Comparison of ENCODE assay signal across 24 mouse cellular contexts in genomic region chr12:3239544-3239943, GRCm38 (mm10).
DNase-seq lines count a peak whose midpoint lies in the region; ATAC-seq and TF ChIP-seq lines count a peak whose summit lies in the region.
"Had no signal": no experiment of that assay in that cellular context is flagged by ENCODE, and none has a peak within 500 bp of the region (broad histone marks: within the 10 kb centered on the region; RNA-seq: fewer than 3 reads in every experiment).

No protein-coding gene starts in this region.

- peak; percentile 85 for DNase-seq in heart, adult 11 months
- no peak for DNase-seq in MEL (ENCODE audit: low read depth, low spot score)
- peak; percentile 20 for DNase-seq in naive thymus-derived CD4-positive, alpha-beta T cell, adult 2 months (ENCODE audit: low read depth)
- no peak for DNase-seq in left cerebral cortex, adult 18-20 months (ENCODE audit: low spot score in 2 of 2)
- DNase-seq: adrenal gland, adult 8-10 months; adrenal gland, postnatal 25 days; cerebellum, adult 9-11 months; cerebellum, postnatal 25 days; forebrain, postnatal 0 days; gastrocnemius, adult 2 months; gastrocnemius, postnatal 14 days; heart, adult 18-20 months; heart, postnatal 14 days; heart, postnatal 4 days had no signal

- no peak overlapping the region for H3K27ac ChIP-seq in heart, embryonic 12.5 days (ENCODE audit: poor library complexity, severe bottlenecking)
- no peak overlapping the region for H3K27ac ChIP-seq in MEL (ENCODE audit: control insufficient read depth, low read depth, low read length)
- H3K27ac ChIP-seq in kidney, embryonic 15.5 days = no peak overlapping the region
- H3K27ac ChIP-seq: embryonic facial prominence, embryonic 12.5 days; embryonic facial prominence, embryonic 15.5 days; gastrocnemius, adult 2 months; heart, embryonic 13.5 days; intestine, embryonic 15.5 days had no signal

- TF ChIP-seq RAD21 in MEL (IDR thresholded peaks at IDR 0.05; ENCODE audit: low read depth, low read length) = no peak

- peaks cover 19% of the 10 kb centered on the region for H3K79me3 ChIP-seq in C2C12 (ENCODE audit: low read depth)

- H3K4me2 ChIP-seq in heart, embryonic 12.5 days = no peak overlapping the region
- H3K4me2 ChIP-seq in kidney, embryonic 15.5 days = no peak overlapping the region
- H3K4me2 ChIP-seq: embryonic facial prominence, embryonic 12.5 days; embryonic facial prominence, embryonic 15.5 days; heart, embryonic 13.5 days; intestine, embryonic 15.5 days had no signal

- 100% methylated on average over 1 of the region's 1 CpGs for WGBS in heart, embryonic 12.5 days
- WGBS in kidney, embryonic 15.5 days = 100% methylated on average over 1 of the region's 1 CpGs

- TF ChIP-seq EP300 in MEL (IDR thresholded peaks at IDR 0.05; ENCODE audit: low read depth in 1 of 2, low read length in 2 of 2) = no peak

- no peak for ATAC-seq in heart, embryonic 12.5 days (ENCODE audit: insufficient number of reproducible peaks, low FRiP score)
- no peak for ATAC-seq in kidney, embryonic 15.5 days (replicated peaks; ENCODE audit: low FRiP score)
- ATAC-seq: forebrain, embryonic 14.5 days; forebrain, postnatal 0 days; hindbrain, embryonic 16.5 days; intestine, embryonic 15.5 days; Patski had no signal

- no peak for TF ChIP-seq POLR2A in MEL (IDR thresholded peaks at IDR 0.05; ENCODE audit: control insufficient read depth in 1 of 2, insufficient read depth in 1 of 2, low read depth in 1 of 2, low read length in 2 of 2, poor library complexity in 1 of 2)

- H3K79me2 ChIP-seq in C2C12 (ENCODE audit: control insufficient read depth, insufficient read depth) (peaks cover 52% of the 10 kb centered on the region), MEL (ENCODE audit: control insufficient read depth, insufficient read depth, low read length, poor library complexity) (peaks cover 4% of the 10 kb centered on the region)

- H3K9me3 ChIP-seq in heart, embryonic 12.5 days (replicated peaks) = peaks cover 34% of the 10 kb centered on the region
- H3K9me3 ChIP-seq in MEL (replicated peaks; ENCODE audit: insufficient read depth, low read length) = no peaks in the 10 kb centered on the region
- H3K9me3 ChIP-seq in kidney, embryonic 15.5 days (replicated peaks) = 0 out of 2 replicates have a peak, but pooled peaks cover 2% of the 10 kb centered on the region
- H3K9me3 ChIP-seq: embryonic facial prominence, embryonic 15.5 days; intestine, embryonic 15.5 days had no signal

- TF ChIP-seq CTCF in C2C12 (IDR thresholded peaks at IDR 0.05; ENCODE audit: control insufficient read depth, insufficient read depth, insufficient read length) = no peak
- no peak for TF ChIP-seq CTCF in MEL (IDR thresholded peaks at IDR 0.05 in 2 of 3, conservative IDR thresholded peaks at IDR 0.05 in 1 of 3; ENCODE audit: control insufficient read depth in 1 of 3, insufficient read depth in 1 of 3, low read depth in 2 of 3, low read length in 3 of 3, poor library complexity in 1 of 3, severe bottlenecking in 1 of 3)

- H3K36me3 ChIP-seq in heart, embryonic 12.5 days = peaks cover 41% of the 10 kb centered on the region
- H3K36me3 ChIP-seq in C2C12 (ENCODE audit: control insufficient read depth, insufficient read depth) (peaks cover 55% of the 10 kb centered on the region), MEL (ENCODE audit: control insufficient read depth in 1 of 2, insufficient read depth in 2 of 2, low read length in 2 of 2) (0 out of 4 replicates have a peak, but pooled peaks cover 0 to 2% of the 10 kb centered on the region in 2 experiments)
- H3K36me3 ChIP-seq in kidney, embryonic 15.5 days = peaks cover 43% of the 10 kb centered on the region

- H3K9ac ChIP-seq in heart, embryonic 12.5 days = no peak overlapping the region
- no peak overlapping the region for H3K9ac ChIP-seq in MEL (ENCODE audit: control insufficient read depth, low read depth, low read length, poor library complexity, severe bottlenecking)
- no peak overlapping the region for H3K9ac ChIP-seq in kidney, embryonic 15.5 days
- H3K9ac ChIP-seq: embryonic facial prominence, embryonic 12.5 days; embryonic facial prominence, embryonic 15.5 days; forebrain, postnatal 0 days; heart, embryonic 13.5 days; intestine, embryonic 15.5 days had no signal

- H3K4me1 ChIP-seq in heart, embryonic 12.5 days (replicated peaks) = peaks cover 7% of the 10 kb centered on the region; the same call in 1 of the 2 replicates
- peaks cover 0 to 3% of the 10 kb centered on the region in 2 experiments; a peak in 1 of 4 replicates for H3K4me1 ChIP-seq in MEL (ENCODE audit: control insufficient read depth in 1 of 2, insufficient read depth in 2 of 2, low read length in 2 of 2)
- peaks cover 5% of the 10 kb centered on the region; the same call in 1 of the 2 replicates for H3K4me1 ChIP-seq in kidney, embryonic 15.5 days
- H3K4me1 ChIP-seq: embryonic facial prominence, embryonic 12.5 days; intestine, embryonic 15.5 days had no signal

- H3K4me3 ChIP-seq in heart, embryonic 12.5 days = no peak overlapping the region
- no peak overlapping the region for H3K4me3 ChIP-seq in C2C12 (ENCODE audit: insufficient read depth, poor library complexity, severe bottlenecking)
- no peak overlapping the region for H3K4me3 ChIP-seq in MEL (ENCODE audit: control insufficient read depth in 1 of 2, insufficient read depth in 1 of 2, low read depth in 2 of 2, low read length in 2 of 2)
- no peak overlapping the region for H3K4me3 ChIP-seq in kidney, embryonic 15.5 days (replicated peaks)
- H3K4me3 ChIP-seq: embryonic facial prominence, embryonic 12.5 days; embryonic facial prominence, embryonic 15.5 days; gastrocnemius, adult 2 months; heart, embryonic 13.5 days; intestine, embryonic 15.5 days had no signal

- H3ac ChIP-seq in C2C12 (ENCODE audit: control insufficient read depth, insufficient read length, low read depth) = no peak overlapping the region

- no peaks in the 10 kb centered on the region for H3K27me3 ChIP-seq in heart, embryonic 12.5 days (replicated peaks)
- no peaks in the 10 kb centered on the region for H3K27me3 ChIP-seq in C2C12 (ENCODE audit: control insufficient read depth, insufficient read depth, insufficient read length)
- no peaks in the 10 kb centered on the region for H3K27me3 ChIP-seq in MEL (ENCODE audit: control insufficient read depth in 1 of 2, insufficient read depth in 2 of 2, low read length in 2 of 2)
- H3K27me3 ChIP-seq in kidney, embryonic 15.5 days = no peaks in the 10 kb centered on the region
- H3K27me3 ChIP-seq: embryonic facial prominence, embryonic 12.5 days; embryonic facial prominence, embryonic 15.5 days; heart, embryonic 13.5 days; intestine, embryonic 15.5 days; Patski had no signal

TF ChIP-seq in C2C12, 6 proteins besides CTCF, POLR2A, EP300 and RAD21:
- TF ChIP-seq MYOD1 (IDR thresholded peaks at IDR 0.05; ENCODE audit: control insufficient read depth, insufficient read length, low read depth) (no peak), FOSL1 (IDR thresholded peaks at IDR 0.05; ENCODE audit: insufficient read depth, low read length, poor library complexity, severe bottlenecking) (no peak), MYOG (IDR thresholded peaks at IDR 0.05; ENCODE audit: control insufficient read depth, extremely low read depth, insufficient read length) (no peak), CEBPB (IDR thresholded peaks at IDR 0.05; ENCODE audit: low read depth) (no peak), MAX (IDR thresholded peaks at IDR 0.05) (peak; percentile 14), USF1 (IDR thresholded peaks at IDR 0.05; ENCODE audit: low read depth) (no peak)

TF ChIP-seq in MEL, 35 proteins besides CTCF, POLR2A, EP300 and RAD21:
- TF ChIP-seq MAFK (IDR thresholded peaks at IDR 0.05; ENCODE audit: borderline replicate concordance, low read depth, low read length) (no peak), POLR2AphosphoS5 (IDR thresholded peaks at IDR 0.05; ENCODE audit: borderline replicate concordance, low read depth, low read length) (peak; percentile 11; the same call in 1 of the 2 replicates)

Comparison
In these comparisons a context has a peak if more than half of its experiments do, and no peak if none do; other contexts are left out.
1. DNase-seq: peak in heart, adult 11 months (single experiment) and naive thymus-derived CD4-positive, alpha-beta T cell, adult 2 months (single experiment); none in MEL (single experiment) and left cerebral cortex, adult 18-20 months (0 of 2).